Mouse (Mus musculus) spleen, postnatal 10 days (tissue): Measurements from ENCODE around the gene Marveld3.

Source experiments
- DNase-seq, 2 experiments: peaks; one replicate each; pipeline ENCODE4 v3.0.0; 2021 to 2022; ENCODE audit warnings: low spot score in 2 of 2

Marveld3 gene

DNA sequence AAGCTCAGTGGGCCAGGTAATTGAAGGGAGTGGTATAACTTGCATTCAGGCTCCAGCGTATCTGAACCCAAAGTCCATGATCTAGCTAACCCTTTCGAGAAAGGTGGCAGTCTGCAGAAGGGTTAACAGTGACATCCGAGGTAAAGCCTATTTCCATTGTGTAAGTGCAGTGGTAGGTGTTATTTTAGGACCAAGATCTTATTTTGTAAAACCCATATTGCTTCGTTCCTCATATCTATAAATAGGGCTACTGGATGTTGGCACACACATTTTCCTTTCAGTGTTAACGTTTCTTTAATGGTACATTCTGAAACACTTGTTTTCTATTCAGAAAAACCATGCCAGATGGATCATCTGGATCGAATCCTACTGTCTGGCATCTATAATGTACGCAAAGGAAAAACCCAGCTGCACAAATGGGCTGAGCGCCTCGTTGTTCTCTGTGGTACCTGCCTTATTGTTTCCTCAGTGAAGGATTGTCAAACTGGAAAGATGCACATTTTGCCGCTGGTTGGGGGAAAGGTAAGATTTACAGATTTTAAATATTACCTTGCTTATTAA is 58.0 kb downstream of the Marveld3 start:
- DNase-seq, result no peak

DNA sequence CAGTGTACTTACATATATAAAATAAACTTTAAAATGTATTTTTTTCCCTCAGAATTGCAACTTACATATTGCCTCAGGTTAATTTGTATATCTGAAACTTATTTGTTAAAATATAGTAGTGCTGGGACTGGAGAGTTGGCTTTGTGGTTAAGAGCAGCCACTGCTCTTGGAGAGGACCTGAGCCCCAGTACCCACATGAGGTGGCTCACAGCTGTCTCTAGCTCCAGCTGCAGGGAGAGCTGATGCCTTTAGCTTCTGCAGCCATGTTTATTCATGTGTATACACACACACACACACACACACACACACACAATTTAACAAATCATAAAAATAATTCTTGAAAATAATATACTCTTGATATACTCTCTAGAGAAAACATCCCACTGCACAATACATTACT is 59.6 kb downstream of the Marveld3 start:
- DNase-seq, result no peak
